In genomic region chr15:88247974-88248625, GRCm38 (mm10) we compare ENCODE assay signal across 8 mouse cellular contexts.
DNase-seq lines count a peak whose midpoint lies in the region; ATAC-seq lines count a peak whose summit lies in the region.

No protein-coding gene starts in this region.

- H3K27ac ChIP-seq in forebrain, embryonic 15.5 days (replicated peaks): no peak overlapping the region
- no peak overlapping the region for H3K27ac ChIP-seq in hindbrain, embryonic 11.5 days (ENCODE audit: low read depth, low read length)

- H3K9me3 ChIP-seq in forebrain, embryonic 15.5 days: no peaks in the 10 kb centered on the region
- H3K9me3 ChIP-seq in hindbrain, embryonic 11.5 days (ENCODE audit: control insufficient read depth, low read length): no peaks in the 10 kb centered on the region

- peak; percentile 82 for ATAC-seq in forebrain, embryonic 15.5 days (replicated peaks)
- ATAC-seq in hindbrain, embryonic 11.5 days (ENCODE audit: low FRiP score): peak; percentile 68
- peak; percentile 83 for ATAC-seq in megakaryocyte progenitor cell, adult 5-6 weeks (replicated peaks; ENCODE audit: poor library complexity)
- no peak for ATAC-seq in erythroid progenitor cell, adult 5-6 weeks (replicated peaks; ENCODE audit: low FRiP score, poor library complexity, severe bottlenecking)

- peaks cover 18% of the 10 kb centered on the region for H3K4me1 ChIP-seq in forebrain, embryonic 15.5 days
- H3K4me1 ChIP-seq in hindbrain, embryonic 11.5 days (replicated peaks; ENCODE audit: control insufficient read depth, insufficient read depth, low read length): no peaks in the 10 kb centered on the region

- no peak overlapping the region for H3K4me2 ChIP-seq in forebrain, embryonic 15.5 days (replicated peaks)
- no peak overlapping the region for H3K4me2 ChIP-seq in hindbrain, embryonic 11.5 days (replicated peaks; ENCODE audit: low read depth, low read length)

- peak; percentile 79 for DNase-seq in NIH3T3 (ENCODE audit: low read depth)
- peak; percentile 89 for DNase-seq in cerebellum, adult 11 months
- DNase-seq in hindbrain, embryonic 11.5 days (ENCODE audit: low spot score): peak; percentile 91
- DNase-seq in layer of hippocampus, postnatal 10 days (ENCODE audit: low spot score in 2 of 2): peak; percentile 97 to 98
- DNase-seq in right cerebral cortex, postnatal 36 days (ENCODE audit: low spot score in 2 of 2): peak; percentile 83 to 84

- no peaks in the 10 kb centered on the region for H3K36me3 ChIP-seq in forebrain, embryonic 15.5 days
- no peaks in the 10 kb centered on the region for H3K36me3 ChIP-seq in hindbrain, embryonic 11.5 days (ENCODE audit: control insufficient read depth, insufficient read depth, low read length)

- H3K9ac ChIP-seq in forebrain, embryonic 15.5 days (replicated peaks): 0 out of 2 replicates have a peak overlapping the region, but pooled peaks have one; percentile 14
- H3K9ac ChIP-seq in hindbrain, embryonic 11.5 days (ENCODE audit: low read depth, low read length): no peak overlapping the region

- 27% methylated on average over 14 of the region's 14 CpGs for WGBS in forebrain, embryonic 15.5 days
- WGBS in hindbrain, embryonic 11.5 days: 32% methylated on average over 14 of the region's 14 CpGs

- H3K27me3 ChIP-seq in forebrain, embryonic 15.5 days: no peaks in the 10 kb centered on the region
- no peaks in the 10 kb centered on the region for H3K27me3 ChIP-seq in hindbrain, embryonic 11.5 days (ENCODE audit: control insufficient read depth, insufficient read depth, low read length)

- no peak overlapping the region for H3K4me3 ChIP-seq in forebrain, embryonic 15.5 days
- no peak overlapping the region for H3K4me3 ChIP-seq in hindbrain, embryonic 11.5 days (ENCODE audit: low read depth, low read length)
